Mouse (Mus musculus) layer of hippocampus, postnatal 14 days (tissue): ENCODE results near the gene Hoga1. TPM values are rescaled to one million over a fixed set of nuclear protein-coding genes. Genes with fewer than 3 reads are reported as not detected.
A peak's percentile ranks its signal among the peaks of the same experiment; 100 is the strongest.

Experiments used
- DNase-seq, 2 experiments: peaks; one replicate each; pipeline ENCODE4 v3.0.0; 2021 to 2022; ENCODE audit warnings: low spot score in 2 of 2, mixed read lengths in 1 of 2
- total RNA-seq, 2 experiments: library from RNA; stranded (reverse); gene quantifications; 2 replicates each; pipeline ENCODE4 v1.2.3; 2021

Hoga1 gene
- total RNA-seq, 2 experiments from 2014 or later: 7.3 to 9.8 TPM

GRCm38 (mm10) chr19:42021681-42022541 lies 23.5 kb upstream of the Hoga1 start:
- no peak for DNase-seq

- DNase-seq: no peak
These were observed 22.9 kb upstream of the Hoga1 start for GRCm38 (mm10) chr19:42022542-42022848.

- DNase-seq: peak; percentile 77 to 86
These were observed 19.3 kb upstream of the Hoga1 start for GRCm38 (mm10) chr19:42026158-42026557.

- DNase-seq: no peak
These were observed 14.3 kb upstream of the Hoga1 start for GRCm38 (mm10) chr19:42031112-42031511.

- no peak for DNase-seq
These were observed 11.8 kb upstream of the Hoga1 start for GRCm38 (mm10) chr19:42033611-42034010.

- peak; percentile 36 to 44 for DNase-seq
These were observed 11.1 kb upstream of the Hoga1 start for GRCm38 (mm10) chr19:42034146-42034775.

GRCm38 (mm10) chr19:42034881-42035455 lies 10.4 kb upstream of the Hoga1 start:
- DNase-seq: peak; percentile 25 to 62

GRCm38 (mm10) chr19:42035456-42036248 lies 9.8 kb upstream of the Hoga1 start, which contains the start of gene Ankrd2:
TSS of gene Ankrd2 (plus strand) at chr19:42036000.
- DNase-seq: peak; percentile 77 to 85

GRCm38 (mm10) chr19:42036357-42036756 lies 9.1 kb upstream of the Hoga1 start:
- DNase-seq: no peak

- DNase-seq: no peak
These were observed 8.2 kb upstream of the Hoga1 start for GRCm38 (mm10) chr19:42037167-42037702.

GRCm38 (mm10) chr19:42038310-42038709 lies 7.1 kb upstream of the Hoga1 start:
- DNase-seq: no peak

GRCm38 (mm10) chr19:42043988-42044387 lies 1.4 kb upstream of the Hoga1 start:
- DNase-seq: no peak

- no peak for DNase-seq
These were observed 4.8 kb downstream of the Hoga1 start for GRCm38 (mm10) chr19:42050251-42050650.

- no peak for DNase-seq
These were observed 5.9 kb downstream of the Hoga1 start for GRCm38 (mm10) chr19:42051351-42051750.

- no peak for DNase-seq
These were observed 6.5 kb downstream of the Hoga1 start, which contains the start of gene 4933411K16Rik for GRCm38 (mm10) chr19:42051948-42052347. TSS of gene 4933411K16Rik (plus strand) at chr19:42052248.

- no peak for DNase-seq
These were observed 8.8 kb downstream of the Hoga1 start for GRCm38 (mm10) chr19:42054255-42054654.

- no peak for DNase-seq
These were observed 10.5 kb downstream of the Hoga1 start for GRCm38 (mm10) chr19:42055881-42056280.

GRCm38 (mm10) chr19:42056719-42057409 lies 11.5 kb downstream of the Hoga1 start:
- no peak for DNase-seq

GRCm38 (mm10) chr19:42058426-42058825 lies 13.0 kb downstream of the Hoga1 start:
- DNase-seq: no peak

- DNase-seq: no peak
These were observed 16.0 kb downstream of the Hoga1 start for GRCm38 (mm10) chr19:42061443-42061842.
